Mouse (Mus musculus): ENCODE results near the gene Syt16. TPM values are rescaled to one million over a fixed set of nuclear protein-coding genes. Genes with fewer than 3 reads are reported as not detected.

Syt16 gene
- polyA plus RNA-seq, 1 experiment from 2014 or later = 7.0 TPM

DNA sequence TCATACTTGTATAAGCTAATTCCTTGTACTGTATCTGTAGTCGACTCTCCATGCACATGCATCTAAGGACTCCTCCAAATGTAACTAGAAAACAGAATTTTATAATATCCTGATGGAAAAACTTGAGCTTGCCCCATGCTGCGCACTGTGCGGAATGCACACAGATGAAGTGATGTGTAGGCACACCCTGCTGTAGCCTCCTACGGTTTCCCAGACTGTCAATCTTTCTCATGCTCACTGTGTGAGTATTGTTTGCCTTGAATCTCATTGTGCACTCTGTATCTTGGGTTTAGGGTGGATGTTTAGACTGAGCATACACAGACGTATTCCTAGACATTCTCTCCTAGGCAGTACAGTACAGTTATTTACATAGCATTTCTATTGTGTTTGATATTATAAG is 203.9 kb downstream of the Syt16 start:
- no peaks in the 10 kb centered on the region for H3K4me1 ChIP-seq (ENCODE audit: control insufficient read depth, insufficient read depth, low read length)
- no peak overlapping the region for H3K27ac ChIP-seq (ENCODE audit: low read depth, low read length)
- H3K4me2 ChIP-seq = no peak overlapping the region
- no peak for DNase-seq (ENCODE audit: low spot score, missing footprints)
- no peaks in the 10 kb centered on the region for H3K36me3 ChIP-seq (ENCODE audit: control insufficient read depth, insufficient read depth, low read length)
- no peaks in the 10 kb centered on the region for H3K27me3 ChIP-seq (ENCODE audit: control insufficient read depth, insufficient read depth, low read length)
- H3K4me3 ChIP-seq (ENCODE audit: low read depth, low read length) = no peak overlapping the region
- ATAC-seq (ENCODE audit: low FRiP score) = no peak
- no peak overlapping the region for H3K9ac ChIP-seq (ENCODE audit: low read length)
- H3K9me3 ChIP-seq (ENCODE audit: control insufficient read depth, low read length) = no peaks in the 10 kb centered on the region
- 85% methylated on average over 5 of the region's 5 CpGs for WGBS

DNA sequence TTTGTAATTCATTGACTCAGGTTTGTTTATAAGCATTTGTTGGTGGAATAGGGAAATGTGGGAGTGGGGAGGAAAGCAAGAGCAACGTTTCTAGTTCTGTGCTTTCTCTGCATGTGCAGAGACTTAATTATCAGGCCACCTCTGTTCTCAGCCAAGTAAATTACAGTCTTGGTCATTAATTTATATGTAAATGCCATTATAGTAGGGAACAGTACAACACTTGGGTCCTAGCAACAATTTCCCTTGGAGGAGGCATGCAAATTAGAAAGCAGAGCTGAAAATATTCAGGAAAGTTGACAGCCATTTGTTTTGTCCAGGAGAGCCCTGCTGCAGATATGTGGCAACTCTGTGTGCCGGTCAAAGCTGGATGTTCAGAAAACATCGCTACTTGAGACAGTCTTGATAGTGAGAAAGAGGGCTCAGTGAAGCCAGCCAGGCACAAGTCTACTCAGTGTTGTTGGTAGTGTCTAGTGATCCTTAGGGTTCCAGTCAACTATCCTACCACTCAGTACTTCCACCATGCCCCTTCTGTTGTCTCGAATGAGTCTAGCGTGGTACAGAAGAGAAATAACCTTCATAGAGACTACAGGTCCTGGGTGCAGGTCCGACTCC is 205.1 kb downstream of the Syt16 start:
- DNase-seq (ENCODE audit: low spot score, missing footprints) (no peak), ATAC-seq (ENCODE audit: low FRiP score) (no peak)
- WGBS = 87% methylated on average over 6 of the region's 6 CpGs

DNA sequence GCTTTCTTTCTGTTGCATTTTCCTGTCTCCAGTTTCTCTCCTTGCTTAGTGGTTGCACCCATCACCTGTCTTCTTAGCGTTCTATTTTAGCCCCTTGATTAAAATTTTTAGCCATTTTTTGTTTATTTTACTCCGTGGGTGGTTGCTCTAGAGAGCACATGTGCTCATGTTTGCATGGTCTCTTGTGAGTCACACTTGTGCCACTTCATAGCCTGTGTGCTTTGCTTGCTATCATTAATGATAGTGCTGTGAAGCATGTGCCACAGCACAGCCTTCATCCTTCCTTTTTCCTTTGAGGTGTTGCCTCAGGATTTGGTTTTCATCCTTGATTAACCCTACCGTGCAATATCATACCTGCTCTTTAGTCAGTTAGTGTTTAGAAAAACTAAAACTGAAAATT is 214.7 kb downstream of the Syt16 start:
- no peak overlapping the region for H3K4me2 ChIP-seq

More for the DNA sequence above, 205.1 kb downstream of the Syt16 start:
- H3K27ac ChIP-seq (ENCODE audit: low read depth, low read length) = no peak overlapping the region
- no peaks in the 10 kb centered on the region for H3K36me3 ChIP-seq (ENCODE audit: control insufficient read depth, insufficient read depth, low read length)
- no peak overlapping the region for H3K4me2 ChIP-seq
- no peaks in the 10 kb centered on the region for H3K27me3 ChIP-seq (ENCODE audit: control insufficient read depth, insufficient read depth, low read length)
- no peak overlapping the region for H3K4me3 ChIP-seq (ENCODE audit: low read depth, low read length)
- H3K9ac ChIP-seq (ENCODE audit: low read length) = no peak overlapping the region
- no peaks in the 10 kb centered on the region for H3K4me1 ChIP-seq (ENCODE audit: control insufficient read depth, insufficient read depth, low read length)
- H3K9me3 ChIP-seq (ENCODE audit: control insufficient read depth, low read length) = no peaks in the 10 kb centered on the region

DNA sequence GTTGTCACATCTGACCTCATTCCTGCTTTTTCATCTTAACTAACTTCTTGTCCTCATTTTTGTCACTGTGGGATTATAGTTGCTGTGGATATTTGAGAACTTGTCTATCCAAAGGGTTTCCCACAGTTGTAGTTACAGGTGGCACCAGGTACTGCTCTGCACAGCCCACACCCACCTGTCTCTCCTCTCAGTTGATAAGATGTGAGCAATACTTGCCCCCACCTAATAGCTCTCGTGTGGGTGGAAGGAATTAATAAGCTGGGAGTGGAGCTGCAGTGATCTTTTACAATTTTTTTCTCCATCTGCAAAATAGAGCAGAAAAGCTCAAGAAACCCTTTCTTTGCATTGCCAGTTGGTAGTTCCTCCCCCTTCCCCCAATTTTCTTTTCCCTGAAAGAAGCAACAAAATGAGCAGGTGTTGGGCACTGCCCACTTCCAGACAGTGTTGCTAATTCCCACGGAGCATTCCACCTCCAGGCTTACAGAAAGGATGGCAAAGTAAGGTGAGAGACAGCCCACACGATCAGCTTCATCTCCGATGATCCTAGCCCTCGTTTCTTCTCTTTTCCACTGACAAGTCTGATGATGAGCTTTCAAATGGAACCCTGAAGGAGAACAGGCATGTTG is 218.8 kb downstream of the Syt16 start:
- Histone ChIP-seq H3K36me3 (ENCODE audit: control insufficient read depth, insufficient read depth, low read length) (no peaks in the 10 kb centered on the region), H3K27me3 (ENCODE audit: control insufficient read depth, insufficient read depth, low read length) (no peaks in the 10 kb centered on the region), H3K9me3 (ENCODE audit: control insufficient read depth, low read length) (no peaks in the 10 kb centered on the region), H3K27ac (ENCODE audit: low read depth, low read length) (no peak overlapping the region), H3K9ac (ENCODE audit: low read length) (no peak overlapping the region), H3K4me2 (no peak overlapping the region), H3K4me1 (ENCODE audit: control insufficient read depth, insufficient read depth, low read length) (no peaks in the 10 kb centered on the region), H3K4me3 (ENCODE audit: low read depth, low read length) (no peak overlapping the region)
- 77% methylated on average over 5 of the region's 5 CpGs for WGBS
- no peak for DNase-seq (ENCODE audit: low spot score, missing footprints)
- no peak for ATAC-seq (ENCODE audit: low FRiP score)

More for the DNA sequence above, 214.7 kb downstream of the Syt16 start:
- Histone ChIP-seq H3K4me3 (ENCODE audit: low read depth, low read length) (no peak overlapping the region), H3K9ac (ENCODE audit: low read length) (no peak overlapping the region), H3K27me3 (ENCODE audit: control insufficient read depth, insufficient read depth, low read length) (no peaks in the 10 kb centered on the region), H3K27ac (ENCODE audit: low read depth, low read length) (no peak overlapping the region), H3K9me3 (ENCODE audit: control insufficient read depth, low read length) (no peaks in the 10 kb centered on the region), H3K36me3 (ENCODE audit: control insufficient read depth, insufficient read depth, low read length) (no peaks in the 10 kb centered on the region), H3K4me1 (ENCODE audit: control insufficient read depth, insufficient read depth, low read length) (no peaks in the 10 kb centered on the region)
- 70% methylated on average over 3 of the region's 3 CpGs for WGBS
- ATAC-seq (ENCODE audit: low FRiP score) (no peak), DNase-seq (ENCODE audit: low spot score, missing footprints) (peak; percentile 19)

DNA sequence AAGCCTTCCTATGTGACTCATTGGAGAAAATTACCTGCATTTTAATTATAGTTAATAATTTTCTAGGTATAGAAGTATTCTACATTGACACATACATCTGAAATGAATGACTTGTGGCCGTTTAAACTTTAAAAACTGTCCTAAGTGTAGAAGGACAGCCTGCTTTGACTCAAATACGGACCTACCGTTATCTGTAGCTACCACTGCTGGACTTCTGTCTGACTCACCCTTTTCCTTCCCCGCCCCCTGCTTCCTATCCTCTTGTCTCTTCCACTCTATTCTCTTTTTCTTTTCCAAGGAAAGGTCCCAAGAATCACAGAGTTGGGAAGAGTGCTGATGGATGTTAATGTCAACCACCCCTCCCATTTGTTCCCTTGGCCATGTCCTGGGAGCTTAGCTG is 222.4 kb downstream of the Syt16 start:
- DNase-seq (ENCODE audit: low spot score, missing footprints) = no peak

DNA sequence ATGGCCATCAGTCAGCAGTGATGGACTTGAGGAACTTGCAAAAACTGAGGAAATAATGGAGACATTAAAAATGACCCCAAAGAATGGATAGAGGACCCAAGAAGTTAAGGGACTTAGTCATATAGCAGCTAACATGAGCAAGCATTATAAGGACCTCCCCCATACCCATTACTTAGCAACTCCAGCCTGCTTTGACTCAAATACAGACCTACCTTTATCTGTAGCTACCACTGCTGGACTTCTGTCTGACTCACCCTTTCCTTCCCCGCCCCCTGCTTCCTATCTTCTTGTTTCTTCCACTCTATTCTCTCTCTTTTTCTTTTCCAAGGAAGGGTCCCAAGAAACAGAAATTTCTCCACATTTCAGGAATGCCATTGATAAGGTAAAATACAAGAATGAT is 223.2 kb downstream of the Syt16 start:
- H3K27ac ChIP-seq (ENCODE audit: low read depth, low read length) = no peak overlapping the region
- no peak for DNase-seq (ENCODE audit: low spot score, missing footprints)
- no peak overlapping the region for H3K9ac ChIP-seq (ENCODE audit: low read length)

More for the DNA sequence above, 222.4 kb downstream of the Syt16 start:
- Histone ChIP-seq H3K4me2 (no peak overlapping the region), H3K4me1 (ENCODE audit: control insufficient read depth, insufficient read depth, low read length) (no peaks in the 10 kb centered on the region), H3K36me3 (ENCODE audit: control insufficient read depth, insufficient read depth, low read length) (no peaks in the 10 kb centered on the region), H3K27me3 (ENCODE audit: control insufficient read depth, insufficient read depth, low read length) (no peaks in the 10 kb centered on the region), H3K9me3 (ENCODE audit: control insufficient read depth, low read length) (no peaks in the 10 kb centered on the region), H3K27ac (ENCODE audit: low read depth, low read length) (no peak overlapping the region), H3K9ac (ENCODE audit: low read length) (no peak overlapping the region), H3K4me3 (ENCODE audit: low read depth, low read length) (no peak overlapping the region)
- 88% methylated on average over 4 of the region's 4 CpGs for WGBS
- ATAC-seq (ENCODE audit: low FRiP score) = no peak

DNA sequence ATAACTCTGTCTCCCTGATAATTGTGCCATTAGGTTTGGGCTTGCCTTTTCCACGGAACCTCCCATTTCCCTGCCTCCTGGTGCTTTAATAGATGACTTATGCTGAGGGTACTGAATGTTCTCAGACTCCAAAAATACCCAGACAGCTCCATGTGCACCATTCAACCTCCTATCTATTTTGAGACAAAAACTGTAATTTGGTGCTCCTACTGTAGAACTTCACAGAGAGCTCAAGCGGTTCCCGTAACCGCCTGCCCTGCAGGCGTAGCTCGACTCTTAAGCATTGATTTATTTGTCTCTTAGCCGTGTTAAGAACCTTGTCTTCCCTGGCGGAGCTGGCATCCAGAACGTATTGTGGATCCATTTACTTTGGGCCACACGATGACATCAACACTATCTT is 233.3 kb downstream of the Syt16 start:
- Histone ChIP-seq H3K36me3 (ENCODE audit: control insufficient read depth, insufficient read depth, low read length) (no peaks in the 10 kb centered on the region), H3K27me3 (ENCODE audit: control insufficient read depth, insufficient read depth, low read length) (no peaks in the 10 kb centered on the region), H3K4me1 (ENCODE audit: control insufficient read depth, insufficient read depth, low read length) (no peaks in the 10 kb centered on the region), H3K4me3 (ENCODE audit: low read depth, low read length) (no peak overlapping the region), H3K27ac (ENCODE audit: low read depth, low read length) (no peak overlapping the region), H3K9ac (ENCODE audit: low read length) (no peak overlapping the region), H3K4me2 (no peak overlapping the region), H3K9me3 (ENCODE audit: control insufficient read depth, low read length) (no peaks in the 10 kb centered on the region)
- 92% methylated on average over 10 of the region's 10 CpGs for WGBS
- no peak for DNase-seq (ENCODE audit: low spot score, missing footprints)
- ATAC-seq (ENCODE audit: low FRiP score) = no peak

More for the DNA sequence above, 223.2 kb downstream of the Syt16 start:
- no peak for ATAC-seq (ENCODE audit: low FRiP score)
- Histone ChIP-seq H3K4me1 (ENCODE audit: control insufficient read depth, insufficient read depth, low read length) (no peaks in the 10 kb centered on the region), H3K4me3 (ENCODE audit: low read depth, low read length) (no peak overlapping the region), H3K27me3 (ENCODE audit: control insufficient read depth, insufficient read depth, low read length) (no peaks in the 10 kb centered on the region), H3K9me3 (ENCODE audit: control insufficient read depth, low read length) (no peaks in the 10 kb centered on the region), H3K4me2 (no peak overlapping the region), H3K36me3 (ENCODE audit: control insufficient read depth, insufficient read depth, low read length) (no peaks in the 10 kb centered on the region)
- 84% methylated on average over 1 of the region's 1 CpGs for WGBS

DNA sequence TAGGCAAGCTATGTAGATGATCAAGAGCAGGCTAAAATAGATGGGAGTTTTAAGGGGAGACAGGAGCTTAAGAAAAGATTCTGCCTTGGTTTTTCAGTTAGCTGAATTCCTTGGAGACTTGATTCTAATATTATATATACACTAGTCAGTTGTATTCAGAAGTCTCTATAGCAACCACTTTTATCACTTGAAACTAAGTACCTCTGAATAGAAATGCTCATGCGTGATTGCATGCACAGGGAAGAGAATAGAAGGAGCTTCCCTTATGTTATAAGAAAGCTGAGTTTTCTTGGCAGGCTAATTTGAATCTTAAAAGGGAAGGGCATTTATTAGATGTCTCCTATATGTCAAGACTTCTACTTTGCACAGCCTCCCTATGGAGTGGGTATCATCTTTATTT is 235.4 kb downstream of the Syt16 start:
- Histone ChIP-seq H3K27me3 (ENCODE audit: control insufficient read depth, insufficient read depth, low read length) (no peaks in the 10 kb centered on the region), H3K9me3 (ENCODE audit: control insufficient read depth, low read length) (no peaks in the 10 kb centered on the region), H3K9ac (ENCODE audit: low read length) (no peak overlapping the region), H3K4me1 (ENCODE audit: control insufficient read depth, insufficient read depth, low read length) (no peaks in the 10 kb centered on the region), H3K4me3 (ENCODE audit: low read depth, low read length) (no peak overlapping the region), H3K27ac (ENCODE audit: low read depth, low read length) (no peak overlapping the region), H3K4me2 (no peak overlapping the region), H3K36me3 (ENCODE audit: control insufficient read depth, insufficient read depth, low read length) (no peaks in the 10 kb centered on the region)
- DNase-seq (ENCODE audit: low spot score, missing footprints) (no peak), ATAC-seq (ENCODE audit: low FRiP score) (no peak)
- WGBS = 67% methylated on average over 1 of the region's 1 CpGs

DNA sequence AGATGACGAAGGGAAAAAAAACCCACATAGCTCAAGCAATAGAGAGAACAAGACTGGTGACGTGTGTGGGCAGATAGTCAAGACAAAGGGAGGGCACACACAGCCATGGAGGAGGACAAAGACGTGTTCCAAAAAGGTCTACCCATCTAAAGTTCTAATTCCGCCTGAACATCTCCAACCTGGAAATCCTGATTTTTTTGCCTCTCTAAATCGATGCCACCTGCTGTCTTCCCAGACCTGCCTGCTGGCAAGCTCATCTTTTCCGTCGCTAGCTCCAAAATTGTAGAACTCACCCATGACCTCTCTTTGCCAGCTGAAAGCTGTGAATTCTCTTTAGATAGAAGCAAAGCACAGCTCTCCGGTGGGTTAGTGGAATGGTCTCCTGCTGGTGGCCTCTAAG is 238.7 kb downstream of the Syt16 start:
- no peaks in the 10 kb centered on the region for H3K9me3 ChIP-seq (ENCODE audit: control insufficient read depth, low read length)
- no peaks in the 10 kb centered on the region for H3K27me3 ChIP-seq (ENCODE audit: control insufficient read depth, insufficient read depth, low read length)
- no peak overlapping the region for H3K4me2 ChIP-seq
- DNase-seq (ENCODE audit: low spot score, missing footprints) = no peak
- WGBS = 84% methylated on average over 8 of the region's 8 CpGs
- no peak overlapping the region for H3K9ac ChIP-seq (ENCODE audit: low read length)
- no peaks in the 10 kb centered on the region for H3K4me1 ChIP-seq (ENCODE audit: control insufficient read depth, insufficient read depth, low read length)
- H3K36me3 ChIP-seq (ENCODE audit: control insufficient read depth, insufficient read depth, low read length) = no peaks in the 10 kb centered on the region
- H3K4me3 ChIP-seq (ENCODE audit: low read depth, low read length) = no peak overlapping the region
- H3K27ac ChIP-seq (ENCODE audit: low read depth, low read length) = no peak overlapping the region
- ATAC-seq (ENCODE audit: low FRiP score) = no peak
